Mouse (Mus musculus): ENCODE results near the gene Commd6.

DNA sequence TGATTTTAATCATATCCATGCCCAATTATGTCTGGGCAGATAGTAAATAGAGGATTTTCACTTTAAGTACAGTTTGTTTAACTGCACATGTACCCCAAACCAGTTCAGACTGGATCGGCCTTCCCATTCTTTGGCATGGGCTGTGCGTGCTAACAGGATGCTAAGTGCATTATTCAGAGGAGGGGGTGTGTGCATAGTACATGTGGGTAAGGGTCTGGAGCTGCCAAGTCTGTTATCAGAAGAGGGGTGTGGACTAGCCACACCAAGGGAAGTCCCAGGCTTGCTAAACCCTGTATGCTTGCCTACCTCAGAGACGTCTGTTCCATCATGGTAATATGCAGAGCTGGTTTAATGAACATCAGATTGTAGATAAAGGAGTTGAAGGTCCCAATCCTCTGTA is 23.8 kb upstream of the Commd6 start:
- no peak for TF ChIP-seq CTCF (IDR thresholded peaks at IDR 0.05; ENCODE audit: control insufficient read depth, insufficient read depth, insufficient replicate concordance, low read depth, low read length)
- TF ChIP-seq POLR2A (IDR thresholded peaks at IDR 0.05; ENCODE audit: control insufficient read depth, low read depth, low read length) = no peak
